Mouse (Mus musculus): ENCODE data around the gene Mrpl12.

- TF ChIP-seq CTCF (IDR thresholded peaks at IDR 0.05; ENCODE audit: borderline replicate concordance, insufficient read depth, low read length) (no peak), POLR2A (IDR thresholded peaks at IDR 0.05; ENCODE audit: low read depth, low read length) (no peak)
These were observed 29.0 kb upstream of the Mrpl12 start for GRCm38 (mm10) chr11:120455413-120455812.

All from embryonic fibroblast, embryonic 13.5 days (primary cell).